Mouse (Mus musculus) embryonic fibroblast, embryonic 13.5 days (primary cell): Measurements from ENCODE around the gene Hsf2bp. TPM values are rescaled to one million over a fixed set of nuclear protein-coding genes. Genes with fewer than 3 reads are reported as not detected.

ENCODE experiments used
- H3K27ac ChIP-seq: 2 replicates; pipeline ENCODE4 v1.5.1; 2012; ENCODE audit warnings: low read length, control low read depth, inconsistent platforms; ENCODE audit not compliant: insufficient read depth
- H3K4me1 ChIP-seq: 2 replicates; pipeline ENCODE4 v1.6.1; 2011; ENCODE audit warnings: low read length; ENCODE audit not compliant: control insufficient read depth, insufficient read depth
- H3K4me3 ChIP-seq: 2 replicates; pipeline ENCODE4 v1.5.1; 2011; ENCODE audit warnings: mild to moderate bottlenecking, control low read depth, low read length; ENCODE audit not compliant: insufficient read depth
- CTCF ChIP-seq: IDR thresholded peaks from 2 replicates; pipeline ENCODE4 v1.5.1; 2011; ENCODE audit warnings: mild to moderate bottlenecking, control low read depth, low read length, moderate library complexity, borderline replicate concordance; ENCODE audit not compliant: insufficient read depth
- POLR2A ChIP-seq: IDR thresholded peaks from 2 replicates; pipeline ENCODE4 v1.6.1; 2011; ENCODE audit warnings: low read depth, mild to moderate bottlenecking, control low read depth, low read length, moderate library complexity
- polyA plus RNA-seq: library from polyadenylated mRNA; stranded (reverse); fragments of >200 nt; gene quantifications from 2 replicates; pipeline ENCODE4 v1.2.4, GENCODE M21; 2011; ENCODE audit warnings: low read depth; ENCODE audit not compliant: missing spikeins, insufficient read length

Hsf2bp gene
- polyA plus RNA-seq, 1 experiment: not detected

GRCm38 (mm10) chr17:31994132-31994531 is 42.0 kb downstream of the Hsf2bp start:
- Histone ChIP-seq H3K4me1 (peaks cover 4% of the 10 kb centered on the region), H3K27ac (peak overlapping the region; percentile 87), H3K4me3 (no peak overlapping the region)
- TF ChIP-seq CTCF (no peak), POLR2A (no peak)

GRCm38 (mm10) chr17:31993354-31993753 is 42.8 kb downstream of the Hsf2bp start:
- H3K4me1 ChIP-seq: peaks cover 4% of the 10 kb centered on the region
- H3K27ac ChIP-seq: peak overlapping the region; percentile 1; the same call in 1 of the 2 replicates
- TF ChIP-seq CTCF: no peak
- TF ChIP-seq POLR2A: no peak
- H3K4me3 ChIP-seq: no peak overlapping the region

GRCm38 (mm10) chr17:31992004-31992403 is 44.1 kb downstream of the Hsf2bp start:
- H3K27ac ChIP-seq: no peak overlapping the region

GRCm38 (mm10) chr17:31989035-31989434 is 47.1 kb downstream of the Hsf2bp start:
- Histone ChIP-seq H3K4me3 (no peak overlapping the region), H3K27ac (no peak overlapping the region), H3K4me1 (no peaks in the 10 kb centered on the region; the same call in 1 of the 2 replicates)
- TF ChIP-seq CTCF (no peak), POLR2A (no peak)

More at GRCm38 (mm10) chr17:31992004-31992403, 44.1 kb downstream of the Hsf2bp start:
- TF ChIP-seq POLR2A (no peak), CTCF (no peak)
- H3K4me1 ChIP-seq: peaks cover 4% of the 10 kb centered on the region
- no peak overlapping the region for H3K4me3 ChIP-seq

GRCm38 (mm10) chr17:31986915-31987314 is 49.2 kb downstream of the Hsf2bp start:
- H3K27ac ChIP-seq: no peak overlapping the region

GRCm38 (mm10) chr17:31983491-31983890 is 52.7 kb downstream of the Hsf2bp start:
- no peak for TF ChIP-seq POLR2A
- TF ChIP-seq CTCF: no peak
- no peak overlapping the region for H3K4me3 ChIP-seq
- peaks cover 15% of the 10 kb centered on the region; the same call in 1 of the 2 replicates for H3K4me1 ChIP-seq
- H3K27ac ChIP-seq: peak overlapping the region; percentile 95

More at GRCm38 (mm10) chr17:31986915-31987314, 49.2 kb downstream of the Hsf2bp start:
- Histone ChIP-seq H3K4me3 (no peak overlapping the region), H3K4me1 (peaks cover 8% of the 10 kb centered on the region; the same call in 1 of the 2 replicates)
- no peak for TF ChIP-seq CTCF
- no peak for TF ChIP-seq POLR2A

GRCm38 (mm10) chr17:31982326-31983190 is 53.6 kb downstream of the Hsf2bp start:
- TF ChIP-seq POLR2A: peak; percentile 12; the same call in 1 of the 2 replicates
- no peak for TF ChIP-seq CTCF
- Histone ChIP-seq H3K4me3 (no peak overlapping the region), H3K27ac (peak overlapping the region; percentile 95), H3K4me1 (peaks cover 15% of the 10 kb centered on the region; the same call in 1 of the 2 replicates)

- H3K4me1 ChIP-seq: peaks cover 15% of the 10 kb centered on the region; the same call in 1 of the 2 replicates
- no peak overlapping the region for H3K4me3 ChIP-seq
- TF ChIP-seq CTCF (no peak), POLR2A (no peak)
- peak overlapping the region; percentile 42 for H3K27ac ChIP-seq
These were observed 56.3 kb downstream of the Hsf2bp start for GRCm38 (mm10) chr17:31979888-31980287.

- no peak overlapping the region for H3K4me3 ChIP-seq
- TF ChIP-seq POLR2A (no peak), CTCF (no peak)
- H3K27ac ChIP-seq: no peak overlapping the region
- peaks cover 9% of the 10 kb centered on the region; the same call in 1 of the 2 replicates for H3K4me1 ChIP-seq
These were observed 59.0 kb downstream of the Hsf2bp start for GRCm38 (mm10) chr17:31977131-31977530.

- no peak overlapping the region for H3K4me3 ChIP-seq
- no peak overlapping the region for H3K27ac ChIP-seq
- TF ChIP-seq CTCF (no peak), POLR2A (no peak)
- peaks cover 7% of the 10 kb centered on the region; the same call in 1 of the 2 replicates for H3K4me1 ChIP-seq
These were observed 59.6 kb downstream of the Hsf2bp start for GRCm38 (mm10) chr17:31976501-31976900.
